Mouse (Mus musculus) adipocyte (in vitro differentiated cells): Measurements from ENCODE around the gene Elf4.
"Not testable (repeated sequence)": the region's sequence is repeated elsewhere in the genome, so short reads cannot be mapped to it uniquely, and the experiment has no call there.

Experiments used
- DNase-seq: peaks from one replicate; pipeline ENCODE4 v3.0.0-alpha.2; 2016; ENCODE audit warnings: low spot score

Gene Elf4

DNA sequence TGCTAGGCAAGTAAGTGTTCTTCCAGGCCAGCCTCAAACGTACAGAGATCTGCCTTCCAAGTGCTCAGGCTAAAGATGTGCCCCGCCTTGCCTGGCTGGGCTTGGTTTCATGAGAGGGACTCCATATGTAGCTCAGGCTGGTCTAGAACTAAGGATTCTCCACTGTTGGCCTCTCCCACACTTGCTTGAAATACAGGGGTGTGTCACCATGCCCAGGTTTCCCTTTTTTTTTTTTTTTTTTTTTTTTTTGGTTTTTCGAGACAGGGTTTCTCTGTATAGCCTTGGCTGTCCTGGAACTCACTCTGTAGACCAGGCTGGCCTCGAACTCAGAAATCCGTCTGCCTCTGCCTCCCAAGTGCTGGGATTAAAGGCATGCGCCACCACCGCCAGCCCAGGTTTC is 26.9 kb downstream of the Elf4 start:
- not testable (repeated sequence) for DNase-seq

DNA sequence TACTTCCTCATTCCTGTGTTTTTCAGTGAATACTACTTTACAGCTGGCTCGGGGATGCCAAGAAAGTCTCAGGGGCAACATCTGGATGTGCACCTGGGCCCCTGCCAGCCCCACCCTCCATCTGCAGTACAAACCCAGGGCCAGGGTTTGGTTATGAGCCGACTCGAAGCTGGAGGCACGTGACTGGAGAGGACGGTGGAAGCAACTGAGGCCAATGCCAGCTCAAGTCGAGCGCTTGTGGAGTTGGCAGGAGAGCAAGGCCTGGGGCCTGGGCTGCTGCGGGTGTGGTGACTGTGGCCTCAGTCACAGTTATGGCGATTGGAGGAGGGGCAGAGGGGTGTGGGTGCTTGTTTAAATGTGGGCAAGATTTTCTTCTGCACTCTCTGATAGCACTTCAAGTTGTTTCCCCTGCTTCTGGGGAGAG is 27.4 kb downstream of the Elf4 start:
- peak; percentile 65 for DNase-seq

- no peak for DNase-seq
Observed at GRCm38 (mm10) chrX:48434251-48434650, 28.7 kb downstream of the Elf4 start.

DNA sequence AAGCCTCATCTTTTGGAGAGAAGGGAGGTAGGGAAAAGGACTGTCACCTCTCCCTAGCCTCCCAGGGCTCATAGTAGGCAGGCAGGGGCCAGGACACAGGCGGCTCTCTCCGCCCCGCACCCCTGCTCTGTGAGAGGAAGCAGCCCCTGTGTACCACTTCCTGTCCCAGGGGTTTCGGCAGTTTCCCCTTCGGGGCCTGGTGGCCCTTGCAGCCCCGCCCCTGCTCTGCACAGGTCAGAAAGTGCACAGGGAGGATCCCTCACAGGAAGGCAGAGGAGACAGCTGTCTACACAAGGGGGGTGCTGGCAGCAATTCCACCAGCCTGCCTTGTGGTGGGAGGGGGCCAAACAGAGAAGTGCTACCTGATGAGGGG is 29.4 kb downstream of the Elf4 start:
- DNase-seq = no peak

DNA sequence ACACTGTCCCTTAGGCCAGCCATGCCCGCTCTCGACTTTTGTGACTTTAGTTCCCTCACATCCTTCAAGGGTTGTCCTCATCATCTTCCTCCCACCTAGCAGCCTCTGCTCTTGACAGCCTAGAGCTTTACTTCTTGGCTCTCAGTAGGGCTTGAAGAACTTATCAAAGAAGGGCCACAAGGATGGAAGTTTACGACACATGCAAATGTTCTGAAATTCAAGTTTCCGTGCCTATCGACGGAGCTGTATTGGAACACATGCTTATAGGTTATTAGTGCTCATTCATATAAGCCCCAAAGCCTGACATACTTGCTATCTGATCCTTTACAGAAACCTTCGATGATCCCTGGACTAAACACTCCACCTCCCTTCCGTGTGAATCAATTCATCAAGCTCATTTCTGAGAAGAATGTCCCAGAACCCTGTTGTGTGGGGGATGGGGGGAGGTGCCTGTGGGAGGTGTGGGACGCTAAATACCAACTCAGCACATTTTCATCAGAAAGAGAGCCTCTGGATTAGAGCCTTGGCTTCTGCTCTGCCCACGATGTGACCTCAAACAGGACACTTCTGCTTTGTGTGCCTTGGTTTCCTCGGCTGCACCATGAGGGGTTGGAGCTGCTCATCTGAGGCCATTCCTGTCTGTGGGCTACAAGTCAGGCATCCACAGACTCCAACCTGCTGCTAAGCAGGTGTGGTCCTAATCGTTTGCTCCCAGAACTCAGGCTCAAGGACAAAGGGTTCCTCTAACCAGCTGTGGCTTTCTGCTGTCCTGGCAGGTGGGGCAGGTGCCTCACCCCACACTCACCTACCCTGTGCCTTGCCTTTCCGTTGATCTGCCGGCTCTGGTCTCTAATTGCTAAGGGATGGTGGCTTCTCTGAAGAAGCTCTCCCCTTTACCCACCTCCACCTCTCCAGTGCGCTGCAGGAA is 30.1 kb downstream of the Elf4 start:
- no peak for DNase-seq

- DNase-seq = no peak
Observed at GRCm38 (mm10) chrX:48429538-48429937, 33.4 kb downstream of the Elf4 start.

- no peak for DNase-seq
Observed at GRCm38 (mm10) chrX:48429100-48429499, 33.8 kb downstream of the Elf4 start.

DNA sequence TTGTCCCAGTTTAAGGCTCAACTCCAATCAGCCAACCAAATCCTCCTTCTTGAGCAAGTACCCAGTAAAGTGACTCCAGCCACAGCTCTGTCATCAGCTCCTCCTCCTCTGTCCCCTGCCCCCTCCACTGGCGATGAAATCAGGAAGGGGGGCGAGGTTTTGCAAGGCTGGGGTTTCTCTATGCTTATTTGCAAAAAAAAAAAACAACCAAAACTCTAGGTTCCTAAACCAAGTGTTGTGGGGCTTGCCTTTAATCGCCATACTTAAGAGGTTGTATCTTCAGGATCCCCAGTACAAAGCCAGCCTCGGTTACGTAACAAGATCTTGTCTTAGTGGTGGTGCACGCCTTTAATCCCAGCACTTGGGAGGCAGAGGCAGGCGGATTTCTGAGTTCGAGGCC is 34.3 kb downstream of the Elf4 start:
- DNase-seq = no peak

DNA sequence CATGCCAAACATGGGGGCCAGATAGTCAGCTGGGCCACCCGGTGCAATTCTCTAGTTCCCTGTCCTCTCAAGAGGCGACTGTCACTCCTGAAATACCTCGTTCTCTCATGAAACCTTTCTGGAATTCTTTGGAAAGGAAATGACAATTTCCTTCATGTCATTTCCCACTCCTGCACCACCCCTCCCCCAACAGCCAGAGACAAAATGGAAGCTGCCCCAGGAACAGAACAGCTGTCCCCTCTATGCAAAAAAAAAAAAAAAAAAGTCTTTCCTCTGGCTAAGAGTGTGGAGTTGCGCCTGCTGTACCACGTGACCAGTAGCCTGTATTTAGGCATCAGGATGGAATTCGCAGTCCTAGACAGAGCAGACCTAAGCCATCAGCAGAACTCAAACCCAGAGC is 34.7 kb downstream of the Elf4 start:
- DNase-seq = no peak

GRCm38 (mm10) chrX:48425280-48425679 is 37.7 kb downstream of the Elf4 start:
- DNase-seq = no peak

DNA sequence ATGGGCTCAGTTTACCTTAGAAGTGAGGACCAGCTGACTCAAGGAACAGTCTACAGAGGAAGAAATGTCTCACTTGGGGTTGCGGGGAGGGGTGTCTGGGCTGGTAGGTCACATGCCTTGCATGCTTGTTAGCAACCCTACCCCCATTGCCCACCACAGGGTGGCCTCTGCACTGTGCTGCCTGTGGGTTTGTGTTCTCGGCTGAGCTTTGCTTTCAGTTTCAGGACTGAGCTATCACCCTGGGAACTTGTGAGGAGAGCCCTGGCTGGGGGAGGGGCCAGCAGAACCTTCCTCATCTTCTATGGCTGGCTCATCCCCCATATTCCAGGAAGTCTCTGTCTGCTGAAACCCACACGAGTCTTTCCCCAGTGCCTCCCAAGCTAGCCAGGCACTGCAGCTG is 38.3 kb downstream of the Elf4 start:
- no peak for DNase-seq

DNA sequence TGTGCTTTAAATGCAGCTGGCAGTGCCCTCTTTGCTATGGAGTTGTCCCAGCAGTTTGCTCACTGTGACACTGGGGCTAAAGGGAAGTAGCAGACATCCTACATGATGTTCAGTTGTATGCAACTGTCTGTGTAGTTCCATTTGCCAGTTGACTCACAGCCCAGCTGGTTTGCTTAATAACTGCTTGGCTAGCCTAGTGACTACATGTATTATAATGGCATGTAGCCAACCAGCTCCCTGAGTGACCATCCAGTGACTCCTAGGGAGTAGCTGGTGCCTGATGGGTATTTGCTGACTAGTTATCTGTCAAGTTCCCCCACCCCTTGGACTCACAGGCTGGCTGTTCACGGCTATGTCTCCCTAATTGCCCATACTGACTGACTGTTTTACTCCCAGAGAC is 39.3 kb downstream of the Elf4 start:
- peak; percentile 86 for DNase-seq

DNA sequence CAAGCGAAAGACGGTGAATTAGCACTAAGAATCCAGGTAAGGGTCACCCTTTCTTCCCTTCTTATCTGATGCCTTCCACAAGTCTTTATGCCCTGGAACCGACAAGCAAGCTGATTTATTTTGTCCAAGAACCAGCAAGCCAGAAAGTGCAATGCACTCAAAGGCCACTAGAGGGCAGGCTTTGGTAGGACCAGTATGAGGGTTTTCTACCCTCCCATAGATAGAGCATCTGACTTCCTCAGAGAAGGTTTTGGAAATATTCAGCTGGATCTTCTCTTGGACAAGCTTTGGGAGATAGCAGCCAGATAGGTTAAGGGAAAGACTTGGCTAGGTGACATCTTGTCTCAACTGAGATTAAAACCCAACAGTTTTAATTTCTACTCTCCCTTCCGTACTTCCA is 39.9 kb downstream of the Elf4 start:
- peak; percentile 85 for DNase-seq

DNA sequence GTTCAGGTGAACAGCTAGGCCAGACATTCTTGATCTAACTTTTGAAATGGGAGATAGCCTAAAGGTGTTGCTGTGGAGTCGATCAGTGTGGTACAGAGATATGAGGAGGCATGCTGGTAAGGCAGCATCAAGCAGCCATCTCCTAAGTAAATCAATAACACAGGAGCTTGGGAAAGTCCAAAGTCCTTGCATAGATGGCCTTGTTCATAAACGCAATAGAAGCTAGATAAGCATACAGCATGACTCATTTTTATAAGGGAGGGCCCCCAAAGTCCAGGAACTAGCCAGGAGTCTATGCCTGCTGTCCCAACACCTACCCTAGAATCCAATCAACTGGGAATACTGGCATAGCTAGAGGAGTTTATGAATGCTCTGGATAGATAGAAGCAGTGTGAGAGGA is 44.5 kb downstream of the Elf4 start:
- no peak for DNase-seq

DNA sequence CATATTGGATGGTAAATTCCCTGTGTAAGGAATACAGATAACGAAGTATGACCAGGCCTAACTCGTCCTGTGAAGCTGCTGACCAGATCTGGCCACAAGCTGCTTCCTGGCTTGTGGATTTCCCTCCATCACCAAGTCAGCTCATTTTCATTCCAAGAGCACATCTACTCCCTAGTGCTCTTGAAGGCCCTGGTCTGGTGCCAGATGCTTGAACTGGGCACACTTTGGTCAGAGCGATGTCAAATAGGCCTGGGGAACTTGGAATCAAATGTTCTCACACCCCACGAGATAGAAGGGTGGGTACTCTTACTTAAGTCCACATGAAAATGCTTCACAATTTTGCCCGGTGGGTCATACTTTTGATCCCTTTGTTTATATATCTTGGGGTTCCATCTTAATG is 48.6 kb downstream of the Elf4 start:
- DNase-seq = no peak

DNA sequence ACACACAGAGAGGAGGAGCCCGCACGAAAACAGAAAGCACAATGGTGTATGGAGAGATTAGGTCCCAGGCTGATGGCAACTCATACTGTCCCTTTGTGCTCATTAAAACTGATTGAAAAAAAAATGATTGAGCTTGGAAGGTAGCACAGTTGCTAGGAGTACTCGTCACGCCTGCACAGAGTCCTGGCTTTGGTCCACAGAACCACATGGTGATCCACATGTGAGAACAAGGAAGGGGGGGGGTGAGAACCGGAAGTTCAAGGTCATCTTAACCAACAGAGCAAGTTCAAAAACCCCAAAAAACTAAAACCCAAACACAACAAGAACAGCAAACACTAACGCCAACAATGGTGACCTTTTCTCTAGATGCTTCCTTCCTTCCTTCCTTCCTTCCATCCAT is 50.3 kb downstream of the Elf4 start:
- DNase-seq = no peak

GRCm38 (mm10) chrX:48410388-48410776 is 52.5 kb downstream of the Elf4 start:
- no peak for DNase-seq

DNA sequence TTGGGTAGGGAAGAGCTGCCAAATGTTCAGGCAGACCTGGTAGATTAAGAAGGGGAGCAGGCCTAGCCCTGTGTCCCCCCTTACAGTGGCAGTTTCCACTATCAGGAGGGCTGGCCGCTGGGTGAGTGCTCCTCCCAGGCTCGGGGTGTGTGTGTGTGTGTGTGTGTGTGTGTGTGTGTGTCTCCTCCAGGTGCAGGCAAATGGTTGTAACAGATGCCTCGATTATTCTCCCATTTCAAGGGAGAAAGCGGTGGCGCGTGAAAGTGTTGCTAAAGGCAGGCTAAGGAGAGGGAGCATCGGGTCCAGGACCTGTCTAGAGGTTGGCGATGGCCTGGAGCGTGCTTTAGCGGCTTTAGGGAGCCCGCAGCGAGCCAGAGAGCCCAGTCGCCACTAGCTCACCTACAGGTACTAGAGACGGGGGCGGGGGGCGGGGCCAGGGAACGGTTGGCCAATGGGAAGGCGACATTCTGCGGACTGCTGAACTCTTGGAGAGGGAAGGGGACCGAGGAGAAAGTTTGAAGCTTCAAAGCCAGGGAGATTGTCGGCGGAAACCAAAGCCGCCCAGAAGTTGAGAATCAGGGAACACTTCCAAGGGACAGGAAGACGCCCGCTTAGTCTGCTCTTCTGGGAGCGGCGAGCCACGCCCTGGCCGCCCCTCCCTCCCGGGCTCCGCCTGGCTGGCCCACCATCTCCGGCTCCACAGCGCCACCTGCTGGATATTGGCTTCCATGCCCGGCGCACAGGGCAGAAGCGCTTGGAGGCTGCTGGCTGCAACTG is 53.1 kb downstream of the Elf4 start:
- DNase-seq = peak; percentile 84

GRCm38 (mm10) chrX:48405141-48405540 is 57.8 kb downstream of the Elf4 start:
- peak; percentile 56 for DNase-seq

GRCm38 (mm10) chrX:48399994-48400393 is 62.9 kb downstream of the Elf4 start:
- peak; percentile 40 for DNase-seq

DNA sequence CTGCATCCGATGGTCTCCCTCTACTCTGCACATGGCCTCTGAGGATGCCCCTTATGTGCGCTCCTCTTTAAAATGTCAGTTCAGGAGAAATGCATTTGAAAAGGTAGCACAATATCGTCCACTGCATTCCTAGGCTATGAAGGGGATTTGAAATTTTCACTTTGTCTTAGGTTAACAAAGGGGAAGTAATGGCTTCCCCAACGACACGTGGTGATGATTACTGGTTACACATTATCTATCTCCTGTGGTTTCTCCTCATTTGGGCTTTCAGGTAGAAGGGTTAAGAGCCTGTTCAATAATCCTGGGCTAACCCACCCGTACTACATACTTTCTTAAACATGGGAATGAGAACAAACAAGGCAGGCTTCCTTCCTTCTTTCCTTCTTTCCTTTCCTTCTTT is 73.6 kb downstream of the Elf4 start:
- DNase-seq = no peak

- DNase-seq = no peak
Observed at GRCm38 (mm10) chrX:48385927-48386326, 77.0 kb downstream of the Elf4 start.

DNA sequence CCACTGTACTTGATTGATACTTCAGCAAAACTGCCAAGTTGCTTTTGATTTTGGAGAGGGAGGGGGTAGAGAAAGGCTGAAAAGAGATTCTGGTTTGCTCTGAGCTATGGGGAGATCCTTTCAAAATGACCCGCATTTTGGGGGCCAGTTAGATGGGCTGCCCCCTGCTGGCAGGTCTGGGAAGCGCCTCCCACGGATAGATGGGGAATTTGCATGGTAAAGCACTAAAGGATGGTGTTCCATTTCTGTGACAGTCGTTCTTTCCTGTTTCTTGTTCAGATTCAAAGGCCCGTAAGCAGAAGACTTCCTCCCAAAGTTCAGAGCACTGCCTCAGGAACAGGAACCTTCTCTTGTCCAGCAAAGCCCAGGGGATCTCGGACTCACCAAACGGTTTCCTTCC is 79.3 kb downstream of the Elf4 start:
- peak; percentile 11 for DNase-seq
